Mouse (Mus musculus) cerebellum, adult 2 months (tissue): ENCODE results near the gene Matn4.

Experiments
- CTCF ChIP-seq: fragments of 200-500 bp; IDR thresholded peaks from 2 replicates; pipeline ENCODE4 v1.5.1; 2011; ENCODE audit warnings: low read depth, mild to moderate bottlenecking, control low read depth, low read length, moderate library complexity, borderline replicate concordance; ENCODE audit not compliant: insufficient read depth
- POLR2A ChIP-seq: fragments of 200-500 bp; IDR thresholded peaks from 2 replicates; pipeline ENCODE4 v1.6.1; 2011; ENCODE audit warnings: low read length, control low read depth, borderline replicate concordance; ENCODE audit not compliant: insufficient read depth

DNA sequence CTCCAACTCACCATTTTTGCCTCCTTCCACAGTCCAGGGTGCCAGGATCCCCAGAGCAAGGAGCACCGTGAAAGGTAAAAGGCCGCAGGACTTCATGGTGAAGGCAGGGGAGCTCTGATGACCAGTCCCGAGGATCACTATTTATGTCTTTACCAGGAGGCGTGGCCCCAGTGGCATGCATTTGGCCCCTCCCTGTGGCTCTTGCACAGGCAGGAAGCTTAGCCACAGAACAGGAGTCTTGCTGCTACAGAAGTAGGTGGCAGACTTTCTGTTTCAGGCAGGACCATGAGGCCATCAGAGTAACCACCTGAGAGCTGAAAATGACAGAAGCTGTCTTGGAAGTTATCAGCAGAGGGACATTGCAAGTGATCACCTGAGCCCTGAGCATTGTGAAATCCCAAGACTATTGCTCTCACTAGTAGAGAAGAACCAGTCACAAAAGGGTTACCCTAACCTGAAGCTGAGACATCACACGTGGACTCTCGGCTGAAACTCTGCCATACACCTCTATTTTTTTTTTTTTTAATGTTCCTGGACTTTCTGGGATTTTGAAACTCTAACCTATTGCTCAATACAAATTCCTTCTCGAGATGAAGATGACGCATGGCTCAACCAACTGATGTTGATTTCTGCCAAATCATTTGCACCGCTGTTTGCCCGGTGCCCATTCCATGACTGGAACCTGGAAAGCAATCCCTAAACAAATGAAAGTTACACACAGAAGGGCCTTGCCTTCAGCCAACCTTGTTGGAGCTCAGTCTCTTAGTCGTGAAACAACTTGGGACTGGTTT, 48.6 kb downstream of the Matn4 start:
- no peak for TF ChIP-seq CTCF
- no peak for TF ChIP-seq POLR2A
